Mouse (Mus musculus) liver, embryonic 16.5 days (tissue): ENCODE data around the gene Cbfa2t3. TPM values are rescaled to one million over a fixed set of nuclear protein-coding genes. Genes with fewer than 3 reads are reported as not detected.
"Not testable (repeated sequence)": the region's sequence is repeated elsewhere in the genome, so short reads cannot be mapped to it uniquely, and the experiment has no call there.

ENCODE experiments used
- ATAC-seq: fragments of 200-750 bp; cut with Nextera tagmentation; 2 replicates; pipeline ENCODE4 v1.8.0; 2017; ENCODE audit warnings: low read depth, mild to moderate bottlenecking, moderate number of reproducible peaks, moderate library complexity
- H3K27ac ChIP-seq: fragments of 300-500 bp; sonication (generic); 2 replicates; pipeline ENCODE4 v1.5.1; 2014; ENCODE audit warnings: mild to moderate bottlenecking, low read length
- H3K27me3 ChIP-seq: fragments of 300-500 bp; sonication (generic); 2 replicates; pipeline ENCODE4 v1.6.1; 2014; ENCODE audit warnings: low read depth, low read length, mixed read lengths; ENCODE audit not compliant: control insufficient read depth, insufficient read depth
- H3K36me3 ChIP-seq: fragments of 300-500 bp; sonication (generic); 2 replicates; pipeline ENCODE4 v1.6.1; 2014; ENCODE audit warnings: mild to moderate bottlenecking; ENCODE audit not compliant: control insufficient read depth, insufficient read depth
- H3K4me1 ChIP-seq: fragments of 300-500 bp; sonication (generic); 2 replicates; pipeline ENCODE4 v1.6.1; 2014; ENCODE audit warnings: low read depth, low read length, mixed read lengths; ENCODE audit not compliant: control insufficient read depth
- H3K4me2 ChIP-seq: fragments of 300-500 bp; sonication (generic); 2 replicates; pipeline ENCODE4 v1.6.1; 2014; ENCODE audit warnings: low read depth, low read length, mixed read lengths
- H3K4me3 ChIP-seq: fragments of 300-500 bp; sonication (generic); 2 replicates; pipeline ENCODE4 v1.5.1; 2014; ENCODE audit warnings: low read depth, mild to moderate bottlenecking, low read length
- H3K9ac ChIP-seq: fragments of 300-500 bp; sonication (generic); 2 replicates; pipeline ENCODE4 v1.6.1; 2014; ENCODE audit warnings: low read depth, low read length
- H3K9me3 ChIP-seq: fragments of 300-500 bp; sonication (generic); replicated peaks from 2 replicates; pipeline ENCODE4 v1.6.1; 2016; ENCODE audit warnings: low read length; ENCODE audit not compliant: control insufficient read depth
- WGBS: fragments of 180-500 bp; shearing (Covaris S2); extraction: QIAGEN DNeasy Blood & Tissue Kit; methylation state at CpG from one replicate; pipeline ENCODE4 v1.1.7; 2014; ENCODE audit not compliant: insufficient replicate concordance; 5-methylcytosine and 5-hydroxymethylcytosine counted together
- polyA plus RNA-seq: library from polyadenylated mRNA; unstranded; fragments of >200 nt; fragmentation: Nextera tagmentation; extraction: Ambion mirVana; gene quantifications from 2 replicates; pipeline ENCODE4 v1.2.1, GENCODE M21; 2015

Gene Cbfa2t3
- polyA plus RNA-seq, 1 experiment from 2014 or later = 3.3 TPM

GRCm38 (mm10) chr8:122633205-122633604, 65.7 kb downstream of the Cbfa2t3 start:
- Histone ChIP-seq H3K27me3 (no peaks in the 10 kb centered on the region), H3K27ac (no peak overlapping the region), H3K9ac (no peak overlapping the region), H3K4me1 (peaks cover 23% of the 10 kb centered on the region), H3K4me2 (no peak overlapping the region), H3K4me3 (no peak overlapping the region), H3K9me3 (no peaks in the 10 kb centered on the region), H3K36me3 (peaks cover 5% of the 10 kb centered on the region; the same call in 1 of the 2 replicates)
- 87% methylated on average over 14 of the region's 14 CpGs for WGBS
- no peak for ATAC-seq

GRCm38 (mm10) chr8:122632134-122632533, 66.8 kb downstream of the Cbfa2t3 start:
- ATAC-seq, H3K4me3 ChIP-seq, H3K27me3 ChIP-seq, H3K36me3 ChIP-seq, H3K4me2 ChIP-seq, H3K9me3 ChIP-seq, H3K27ac ChIP-seq, H3K9ac ChIP-seq: not testable (repeated sequence)
- 48% methylated on average over 3 of the region's 3 CpGs for WGBS
- H3K4me1 ChIP-seq = peaks cover 18% of the 10 kb centered on the region

GRCm38 (mm10) chr8:122630696-122631095, 68.2 kb downstream of the Cbfa2t3 start:
- WGBS = 77% methylated on average over 22 of the region's 22 CpGs
- Histone ChIP-seq H3K9ac (no peak overlapping the region), H3K4me2 (no peak overlapping the region), H3K27me3 (no peaks in the 10 kb centered on the region), H3K4me1 (peaks cover 5% of the 10 kb centered on the region), H3K9me3 (no peaks in the 10 kb centered on the region), H3K27ac (no peak overlapping the region), H3K4me3 (no peak overlapping the region), H3K36me3 (peaks cover 5% of the 10 kb centered on the region; the same call in 1 of the 2 replicates)
- no peak; the same call in 1 of the 2 replicates for ATAC-seq

GRCm38 (mm10) chr8:122629388-122629787, 69.5 kb downstream of the Cbfa2t3 start:
- WGBS = 79% methylated on average over 10 of the region's 10 CpGs
- Histone ChIP-seq H3K27me3 (no peaks in the 10 kb centered on the region), H3K27ac (no peak overlapping the region), H3K4me2 (no peak overlapping the region), H3K4me3 (no peak overlapping the region), H3K4me1 (no peaks in the 10 kb centered on the region), H3K36me3 (peaks cover 3% of the 10 kb centered on the region; the same call in 1 of the 2 replicates), H3K9ac (no peak overlapping the region), H3K9me3 (no peaks in the 10 kb centered on the region)
- no peak for ATAC-seq

- ATAC-seq = no peak
- Histone ChIP-seq H3K4me2 (no peak overlapping the region), H3K36me3 (no peaks in the 10 kb centered on the region), H3K4me3 (no peak overlapping the region), H3K9me3 (no peaks in the 10 kb centered on the region), H3K27ac (no peak overlapping the region), H3K9ac (no peak overlapping the region), H3K4me1 (no peaks in the 10 kb centered on the region), H3K27me3 (no peaks in the 10 kb centered on the region)
- WGBS = 71% methylated on average over 2 of the region's 2 CpGs
Observed at GRCm38 (mm10) chr8:122626896-122627295, 72.0 kb downstream of the Cbfa2t3 start.

GRCm38 (mm10) chr8:122625811-122626210, 73.1 kb downstream of the Cbfa2t3 start:
- no peak for ATAC-seq

GRCm38 (mm10) chr8:122624653-122625052, 74.3 kb downstream of the Cbfa2t3 start:
- no peak overlapping the region for H3K9ac ChIP-seq
- H3K4me2 ChIP-seq = no peak overlapping the region
- H3K36me3 ChIP-seq = no peaks in the 10 kb centered on the region
- no peaks in the 10 kb centered on the region for H3K9me3 ChIP-seq
- no peak overlapping the region for H3K4me3 ChIP-seq
- H3K27me3 ChIP-seq = no peaks in the 10 kb centered on the region
- 56% methylated on average over 5 of the region's 5 CpGs for WGBS
- ATAC-seq = no peak
- no peak overlapping the region for H3K27ac ChIP-seq
- peaks cover 3% of the 10 kb centered on the region for H3K4me1 ChIP-seq

More at GRCm38 (mm10) chr8:122625811-122626210, 73.1 kb downstream of the Cbfa2t3 start:
- H3K9ac ChIP-seq = no peak overlapping the region
- no peak overlapping the region for H3K27ac ChIP-seq
- H3K4me1 ChIP-seq = no peaks in the 10 kb centered on the region
- H3K9me3 ChIP-seq = no peaks in the 10 kb centered on the region
- H3K4me2 ChIP-seq = no peak overlapping the region
- no peaks in the 10 kb centered on the region for H3K27me3 ChIP-seq
- WGBS = 63% methylated on average over 9 of the region's 9 CpGs
- no peak overlapping the region for H3K4me3 ChIP-seq
- H3K36me3 ChIP-seq = no peaks in the 10 kb centered on the region

- no peak overlapping the region for H3K9ac ChIP-seq
- no peak for ATAC-seq
- H3K4me1 ChIP-seq = peaks cover 9% of the 10 kb centered on the region
- no peak overlapping the region for H3K4me3 ChIP-seq
- no peaks in the 10 kb centered on the region for H3K9me3 ChIP-seq
- no peaks in the 10 kb centered on the region for H3K36me3 ChIP-seq
- H3K27me3 ChIP-seq = no peaks in the 10 kb centered on the region
- H3K27ac ChIP-seq = no peak overlapping the region
- no peak overlapping the region for H3K4me2 ChIP-seq
- WGBS = 73% methylated on average over 17 of the region's 17 CpGs
Observed at GRCm38 (mm10) chr8:122623844-122624642, 74.9 kb downstream of the Cbfa2t3 start.

GRCm38 (mm10) chr8:122622727-122623126, 76.2 kb downstream of the Cbfa2t3 start, which contains the start of gene Pabpn1l:
Gene Pabpn1l (minus strand): TSS chr8:122622739.
- Histone ChIP-seq H3K4me3 (no peak within 1 kb of the TSS), H3K27ac (no peak within 1 kb of the TSS), H3K4me2 (no peak within 1 kb of the TSS), H3K27me3 (no peaks in the 10 kb centered on the region), H3K9ac (no peak within 1 kb of the TSS), H3K36me3 (no peaks in the 10 kb centered on the region), H3K9me3 (no peaks in the 10 kb centered on the region), H3K4me1 (peaks cover 20% of the 10 kb centered on the region)
- no peak for ATAC-seq
- WGBS = 55% methylated on average over 6 of the region's 6 CpGs
